Mouse (Mus musculus) urinary bladder, adult 18-20 months (tissue): ENCODE results near the gene Nr1d1.
A peak's percentile ranks its signal among the peaks of the same experiment; 100 is the strongest.

ENCODE experiments used
- DNase-seq, 2 experiments: peaks; one replicate each; pipeline ENCODE4 v3.0.0; 2022; ENCODE audit warnings: low spot score in 2 of 2, mixed read lengths in 2 of 2

The Nr1d1 gene

GRCm38 (mm10) chr11:98788139-98788538, 13.0 kb upstream of the Nr1d1 start:
- no peak for DNase-seq

GRCm38 (mm10) chr11:98787691-98788090, 12.6 kb upstream of the Nr1d1 start:
- DNase-seq = no peak

DNA sequence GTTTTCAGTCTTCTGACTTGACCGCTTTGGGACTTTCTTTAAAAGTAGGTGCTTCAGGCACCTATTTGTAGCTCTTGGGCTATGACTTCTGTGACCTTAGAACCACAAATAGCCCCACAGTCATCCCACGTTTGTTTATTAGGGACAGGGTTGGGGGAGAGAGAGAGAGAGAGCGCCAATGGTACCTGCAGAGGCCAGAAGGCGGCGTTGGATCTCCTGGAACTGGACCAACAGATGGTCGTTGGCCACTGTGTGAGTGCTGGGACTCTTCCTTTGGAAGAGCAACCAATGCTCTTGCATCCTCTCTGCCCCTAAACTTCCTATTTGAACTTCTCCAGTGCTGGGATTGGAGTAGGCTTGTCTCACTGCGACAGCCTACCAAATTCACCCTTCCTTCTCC, 12.1 kb upstream of the Nr1d1 start:
- no peak for DNase-seq

DNA sequence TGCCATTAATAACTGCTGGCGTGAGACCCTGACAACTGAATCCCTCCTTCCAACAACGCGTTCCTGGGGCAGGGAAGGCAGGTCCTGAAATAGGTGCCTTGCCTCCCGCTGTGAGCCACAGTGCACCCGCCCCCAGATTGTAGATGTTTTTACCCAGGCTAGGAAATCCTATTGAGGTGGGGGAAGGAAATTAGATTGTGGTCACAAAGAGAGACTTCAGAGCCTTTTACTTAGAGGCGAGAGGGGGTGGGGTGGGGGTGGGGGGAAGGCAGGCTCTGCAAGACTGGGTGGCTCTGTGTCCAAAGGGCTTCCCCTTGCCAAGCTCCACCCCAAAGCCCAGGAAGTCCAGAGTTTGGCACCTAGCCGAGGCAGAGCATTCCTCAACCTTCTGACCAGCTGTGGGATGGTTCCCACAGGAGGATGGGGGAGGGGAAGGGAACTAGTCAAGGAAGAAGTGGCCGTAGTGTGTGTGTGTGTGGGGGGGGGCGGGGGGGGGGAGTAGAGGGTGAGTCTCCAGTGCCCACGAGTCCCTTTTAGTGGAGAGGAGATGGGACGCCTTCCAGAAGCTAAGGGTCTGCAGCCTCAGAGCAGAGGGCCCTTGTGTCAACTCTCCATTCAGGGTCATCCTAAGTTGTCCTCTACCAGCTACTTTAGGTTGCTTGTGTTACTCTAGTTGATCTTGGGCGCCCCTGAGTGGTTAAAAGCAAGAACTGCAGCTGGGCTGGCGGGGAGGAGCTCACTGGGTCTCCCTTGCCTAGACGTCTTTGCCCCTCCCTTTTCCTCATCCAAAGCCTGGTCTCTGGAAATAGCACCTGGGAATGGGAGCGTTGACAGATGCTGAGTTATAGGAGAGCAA, 11.5 kb upstream of the Nr1d1 start:
- peak; percentile 93 to 95 for DNase-seq

DNA sequence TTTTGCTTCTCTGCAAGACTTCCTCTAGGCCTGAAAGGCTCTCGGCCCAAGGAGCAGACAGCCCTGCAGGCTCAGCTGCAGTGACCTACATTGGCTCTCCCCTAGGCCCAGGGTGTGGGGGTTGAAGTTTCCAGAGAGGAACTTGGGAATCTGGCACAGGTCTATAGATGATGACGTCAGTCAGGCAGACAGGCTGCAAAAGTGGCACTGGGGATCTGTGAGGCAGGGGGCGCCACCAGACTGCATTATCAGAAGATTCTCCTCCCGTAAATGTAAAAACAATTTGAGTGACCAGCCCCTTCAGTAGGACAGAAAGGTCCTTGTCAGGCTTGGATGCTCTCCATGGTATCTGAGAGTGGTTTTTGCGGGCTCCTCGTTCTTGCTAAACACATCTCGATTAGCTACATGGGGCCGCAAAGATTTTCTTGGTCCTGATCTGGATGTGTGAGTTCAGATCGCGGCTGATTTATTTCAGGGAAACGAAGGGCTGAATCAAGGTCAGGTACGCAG, 10.7 kb upstream of the Nr1d1 start:
- DNase-seq = peak in 1 of 2 experiments; percentile 67

- DNase-seq = no peak
Measured at GRCm38 (mm10) chr11:98785214-98785613, 10.1 kb upstream of the Nr1d1 start.

DNA sequence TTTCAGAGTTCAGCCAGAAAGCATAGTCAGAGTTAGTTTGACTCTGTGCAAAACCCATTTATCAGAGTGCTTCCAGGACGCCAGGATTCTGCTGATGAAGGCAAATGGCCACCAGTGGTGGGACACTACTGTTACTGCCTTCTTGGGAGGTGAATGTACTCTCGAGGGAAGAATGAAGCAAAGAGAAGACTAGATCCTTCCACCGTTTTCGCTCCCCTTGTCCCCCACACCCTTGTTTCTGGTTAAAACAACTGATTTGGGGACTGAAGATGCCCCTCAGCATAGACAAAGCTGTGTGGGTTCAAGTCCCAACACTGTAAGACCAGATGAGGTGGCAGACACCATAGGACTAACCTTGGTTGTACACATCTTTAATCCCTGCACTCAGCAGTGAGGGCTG, 9.0 kb upstream of the Nr1d1 start:
- DNase-seq = no peak

GRCm38 (mm10) chr11:98783236-98783696, 8.1 kb upstream of the Nr1d1 start:
- DNase-seq = peak; percentile 90 to 99

GRCm38 (mm10) chr11:98782651-98783235, 7.6 kb upstream of the Nr1d1 start:
- DNase-seq = peak in 1 of 2 experiments; percentile 14

GRCm38 (mm10) chr11:98781851-98782512, 6.8 kb upstream of the Nr1d1 start:
- peak in 1 of 2 experiments; percentile 68 for DNase-seq

DNA sequence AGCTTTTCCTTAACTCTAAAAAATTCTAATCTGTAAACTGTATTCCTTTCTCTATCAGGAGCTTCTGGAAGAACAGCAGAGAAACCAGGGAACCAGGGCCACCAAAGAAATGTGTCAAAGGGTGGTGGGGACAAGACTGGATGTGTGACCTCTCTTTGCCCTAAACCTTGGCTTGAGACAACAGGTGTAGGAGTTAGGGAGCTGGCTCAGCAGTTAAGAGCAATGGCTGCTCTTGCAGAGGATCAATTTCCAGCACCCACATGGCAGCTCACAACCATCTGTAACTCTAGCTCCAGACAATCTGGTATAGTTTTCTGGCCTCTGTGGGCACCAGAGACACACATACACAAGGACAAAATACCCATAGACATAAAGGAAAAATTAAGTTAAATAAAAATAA, 2.8 kb upstream of the Nr1d1 start:
- no peak for DNase-seq

GRCm38 (mm10) chr11:98776843-98777590, 1.9 kb upstream of the Nr1d1 start:
- peak in 1 of 2 experiments; percentile 68 for DNase-seq

DNA sequence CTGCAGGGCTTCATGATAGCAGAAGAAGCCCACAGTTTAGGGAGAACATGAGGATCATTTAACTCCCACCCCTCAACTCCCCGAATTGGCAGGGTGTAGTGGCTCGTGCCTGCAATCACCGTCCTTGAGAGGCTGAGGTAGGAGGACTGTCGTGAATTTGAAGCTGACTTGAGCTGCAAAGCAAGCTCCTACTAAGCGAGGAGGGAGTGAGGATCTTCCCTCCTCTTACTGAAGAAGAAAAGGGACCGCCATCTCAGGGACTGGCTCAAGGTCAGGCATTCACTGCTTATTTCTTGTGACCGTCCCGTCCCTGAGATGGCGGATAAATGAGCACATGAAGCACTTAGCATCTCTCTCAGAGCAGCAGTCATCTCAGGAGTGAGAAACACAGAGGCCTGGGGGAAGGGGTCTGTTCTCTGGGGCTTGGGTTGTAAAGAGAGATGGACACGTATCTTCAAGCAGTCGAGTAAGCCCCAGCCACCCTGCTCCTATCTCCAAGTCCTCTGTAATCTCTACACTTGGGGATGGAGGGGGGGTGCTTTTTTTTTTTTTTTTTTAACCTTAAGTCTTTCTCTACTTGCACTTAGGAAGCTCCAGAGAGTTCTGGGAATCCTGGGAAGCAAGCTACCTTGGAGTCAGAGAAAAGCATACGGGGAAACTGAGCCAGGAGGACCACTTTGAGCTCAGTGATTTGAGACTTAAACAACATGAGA, 1.1 kb upstream of the Nr1d1 start:
- DNase-seq = no peak

DNA sequence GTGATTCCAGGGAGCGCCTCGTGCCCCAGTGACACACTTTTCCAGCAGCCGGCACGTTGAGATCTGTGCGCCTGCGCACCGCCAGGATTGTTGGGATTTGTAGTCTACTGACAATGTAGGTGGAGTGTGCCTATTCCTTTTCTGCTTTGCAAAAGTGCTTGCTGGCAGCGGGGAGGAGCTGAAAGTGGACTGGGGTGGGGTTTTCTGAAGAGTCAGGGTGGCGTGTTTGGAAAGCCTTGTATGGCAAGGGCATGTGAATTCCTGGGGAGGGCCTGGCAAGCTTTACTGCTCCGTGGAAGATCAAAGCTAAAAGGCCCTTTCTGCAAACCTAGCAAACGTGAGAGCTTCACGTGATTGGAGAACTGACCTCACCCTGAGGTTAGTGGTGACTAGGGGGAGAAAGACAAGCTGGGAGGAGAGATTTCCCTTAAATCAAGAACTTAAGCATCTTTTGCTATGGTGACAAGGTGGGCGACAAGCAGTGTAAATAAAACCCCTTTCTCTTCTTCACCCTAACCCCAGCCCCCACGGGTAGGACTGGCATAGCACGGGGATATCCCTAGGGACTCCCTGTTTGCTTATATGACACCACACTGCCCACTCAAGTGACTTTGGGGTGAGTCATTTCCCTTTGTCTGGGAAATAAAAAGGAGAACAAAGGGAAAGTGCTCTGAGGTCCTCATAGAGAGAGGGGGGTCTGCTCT, 367 bp upstream of the Nr1d1 start:
- DNase-seq = peak; percentile 98 to 100

DNA sequence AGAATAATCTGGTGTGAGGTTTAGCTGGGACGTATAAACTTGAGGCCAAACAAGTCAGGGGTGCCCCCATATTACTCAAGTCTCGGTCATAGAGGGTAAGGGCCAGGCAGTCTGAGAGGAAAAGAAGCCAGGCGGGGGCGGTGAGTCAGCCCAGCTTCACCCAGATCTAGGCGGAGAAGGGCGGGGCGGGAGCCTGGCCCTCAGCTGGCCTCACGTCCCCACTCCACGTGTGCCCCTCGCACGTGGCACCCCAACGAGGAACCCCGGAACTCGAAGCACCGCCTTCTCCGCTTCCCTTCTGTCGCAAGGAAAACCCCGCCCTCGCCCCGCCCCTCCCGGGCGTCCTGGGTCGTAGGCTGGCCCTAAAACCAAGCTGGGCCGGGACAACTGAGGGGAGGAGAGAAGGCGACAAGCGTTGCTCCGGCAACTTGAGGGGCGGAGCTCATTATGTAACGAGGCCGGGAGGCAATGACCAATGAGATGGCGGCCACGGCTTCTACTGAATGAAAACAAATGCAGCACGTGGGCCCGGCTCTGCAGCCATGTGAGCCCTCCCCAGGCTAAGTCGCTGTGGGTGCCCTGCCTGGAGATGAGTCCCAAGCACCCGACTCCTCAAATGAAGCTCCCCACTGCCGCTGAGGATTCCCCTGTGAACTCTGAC, 1.4 kb downstream of the Nr1d1 start:
- peak; percentile 99 to 100 for DNase-seq

DNA sequence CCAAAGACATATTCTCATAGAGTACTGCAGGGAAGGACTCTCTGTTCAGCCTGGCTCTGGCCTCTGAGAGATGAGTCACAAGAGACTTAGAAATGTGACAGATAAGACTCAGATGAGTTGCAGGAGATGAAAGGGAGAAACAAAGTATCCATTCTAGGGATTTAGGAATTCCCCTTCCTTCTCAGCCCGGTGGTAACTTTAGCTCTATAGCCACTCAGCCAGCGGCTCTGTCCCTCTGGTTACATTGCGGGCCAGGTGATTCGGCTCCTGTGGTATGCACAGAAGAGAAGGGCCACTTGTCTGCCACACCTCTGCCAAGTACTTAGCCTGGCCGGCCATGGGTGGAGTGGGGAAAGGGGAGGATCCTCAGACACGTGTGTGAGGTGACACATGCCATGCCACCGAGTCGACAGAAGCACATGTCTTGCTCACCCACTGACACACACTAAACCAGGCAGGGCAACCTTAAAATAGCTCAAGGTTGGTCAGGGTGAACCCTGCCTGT, 2.4 kb downstream of the Nr1d1 start:
- peak in 1 of 2 experiments; percentile 83 for DNase-seq

- DNase-seq = no peak
Measured at GRCm38 (mm10) chr11:98771844-98772525, 3.1 kb downstream of the Nr1d1 start.

- no peak for DNase-seq
Measured at GRCm38 (mm10) chr11:98771131-98771530, 4.0 kb downstream of the Nr1d1 start.
